Mouse (Mus musculus) spleen, postnatal 4 days (tissue): ENCODE results near the gene Cdk10.
"Not testable (repeated sequence)": the region's sequence is repeated elsewhere in the genome, so short reads cannot be mapped to it uniquely, and the experiment has no call there.

Experiments used
- DNase-seq, 2 experiments: peaks; one replicate each; pipeline ENCODE4 v3.0.0; 2022; ENCODE audit warnings: low spot score in 2 of 2

The Cdk10 gene

DNA sequence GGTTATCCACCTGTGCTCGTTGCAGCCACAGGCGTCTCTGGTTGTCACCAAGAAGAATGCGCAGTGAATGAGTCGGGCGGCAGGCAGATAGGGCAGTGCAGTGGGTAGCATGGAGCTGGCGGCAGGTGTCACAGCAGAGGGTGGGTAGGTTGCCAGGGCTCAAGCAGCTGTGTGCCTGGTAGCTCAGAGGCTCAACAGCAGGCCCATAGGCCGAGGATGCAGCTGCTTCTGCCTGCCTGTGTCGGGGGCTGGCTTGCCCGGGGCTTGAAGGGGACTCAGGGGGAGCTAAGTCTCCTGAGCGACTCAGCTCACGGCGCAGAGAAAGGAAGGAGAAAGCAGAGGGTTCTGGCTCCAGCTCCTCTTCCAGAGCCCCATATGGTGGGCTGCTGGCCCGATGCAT is 8.7 kb downstream of the Cdk10 start:
- no peak for DNase-seq

DNA sequence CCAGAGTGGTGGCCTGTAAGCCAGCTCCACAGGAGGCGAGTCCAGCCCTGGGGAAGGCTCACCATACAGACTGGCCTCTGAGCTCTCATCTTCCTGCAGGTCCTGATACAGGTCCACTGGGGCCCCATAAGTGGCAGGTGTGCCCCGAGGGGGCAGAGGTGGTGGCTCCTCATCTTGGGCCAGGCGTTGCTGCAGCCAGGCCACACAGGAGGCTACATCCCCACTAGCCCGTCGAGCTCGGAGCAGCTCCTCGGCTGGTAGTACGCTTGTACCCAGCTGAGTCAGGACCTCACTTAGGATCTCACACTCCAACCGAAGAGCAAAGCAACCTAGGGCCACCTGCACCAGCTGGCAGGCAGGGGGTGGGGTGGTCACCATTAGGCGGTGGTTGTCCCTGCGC is 9.1 kb downstream of the Cdk10 start:
- DNase-seq = no peak

DNA sequence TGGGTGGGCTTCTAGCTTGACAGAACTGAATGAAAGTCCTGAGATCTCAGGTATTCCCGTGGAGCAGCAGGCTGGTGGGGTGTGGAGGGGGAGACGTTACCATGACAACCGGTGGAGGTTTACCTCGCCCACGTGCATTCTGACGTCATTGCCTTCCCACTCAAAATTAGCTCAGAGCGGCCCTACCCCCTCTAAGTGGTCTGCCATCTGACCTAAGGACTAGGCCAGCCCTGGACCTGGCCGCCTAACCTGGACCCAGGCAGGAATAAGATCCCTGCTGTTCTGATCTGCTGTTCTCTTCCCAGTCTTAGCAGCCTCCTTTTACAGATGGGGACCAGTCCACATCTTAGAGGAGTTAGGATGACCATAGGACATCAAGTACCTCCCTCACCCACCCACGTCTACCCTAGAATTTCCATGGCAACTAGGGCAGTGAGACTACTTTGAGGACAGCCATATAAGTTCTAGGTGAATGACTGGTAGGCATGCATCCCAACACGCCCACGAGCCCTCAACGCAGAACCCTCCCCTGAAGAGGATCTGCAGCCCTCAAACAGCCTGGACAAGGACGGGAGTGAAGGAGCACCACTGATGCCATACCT is 10.4 kb downstream of the Cdk10 start:
- DNase-seq = no peak

DNA sequence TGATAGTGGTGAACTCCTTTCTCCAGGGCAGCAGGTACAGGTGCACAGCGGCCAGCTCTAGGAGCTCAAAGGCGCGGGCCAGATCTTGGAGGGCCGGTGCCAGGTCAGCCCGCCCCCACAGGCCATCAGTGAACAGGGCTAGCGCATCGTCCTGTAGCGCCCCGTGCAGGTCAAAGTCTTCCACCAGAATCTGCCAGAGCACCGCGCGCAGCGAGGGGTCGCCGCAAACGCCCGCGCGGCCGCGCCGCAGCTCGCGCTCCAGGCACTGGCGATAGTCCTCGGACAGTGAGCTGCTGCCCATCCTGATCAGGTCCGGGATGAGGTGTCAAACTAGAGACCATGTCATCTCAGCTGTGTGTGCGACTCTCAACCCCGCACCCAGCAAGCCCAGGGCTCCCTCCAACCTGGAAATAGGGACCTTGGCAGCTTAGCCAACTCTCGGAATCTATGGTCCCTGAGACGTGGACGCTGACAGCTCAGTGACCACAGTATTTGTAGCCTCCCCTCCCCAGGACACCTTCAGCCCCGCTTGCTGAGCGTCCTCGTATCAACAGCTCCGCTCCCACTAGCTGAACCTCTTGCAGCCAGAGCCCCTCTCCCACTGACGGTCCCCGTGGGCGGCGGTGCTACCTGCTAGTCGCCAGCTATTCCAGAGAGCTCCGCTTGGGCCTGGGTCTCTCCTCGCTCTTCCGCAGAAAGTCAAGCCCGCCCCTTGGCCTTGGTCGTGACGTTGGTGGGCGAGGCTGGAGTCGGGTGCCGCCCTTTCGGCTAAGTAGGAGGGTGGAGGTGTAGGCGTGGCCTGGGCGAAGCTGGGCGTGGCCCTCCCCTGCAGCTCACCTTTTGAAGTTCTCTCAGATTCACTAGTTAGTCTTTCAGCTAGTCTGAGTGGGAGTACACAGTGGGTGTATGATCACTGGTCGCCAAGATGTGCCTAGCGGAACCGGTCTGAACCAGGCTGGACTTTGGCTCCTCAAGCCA is 11.2 kb downstream of the Cdk10 start, which contains the start of gene Spata2l:
Spata2l (minus strand) TSS at position 714 of the 978 bp plus-strand sequence.
- DNase-seq = peak; percentile 86 to 91

DNA sequence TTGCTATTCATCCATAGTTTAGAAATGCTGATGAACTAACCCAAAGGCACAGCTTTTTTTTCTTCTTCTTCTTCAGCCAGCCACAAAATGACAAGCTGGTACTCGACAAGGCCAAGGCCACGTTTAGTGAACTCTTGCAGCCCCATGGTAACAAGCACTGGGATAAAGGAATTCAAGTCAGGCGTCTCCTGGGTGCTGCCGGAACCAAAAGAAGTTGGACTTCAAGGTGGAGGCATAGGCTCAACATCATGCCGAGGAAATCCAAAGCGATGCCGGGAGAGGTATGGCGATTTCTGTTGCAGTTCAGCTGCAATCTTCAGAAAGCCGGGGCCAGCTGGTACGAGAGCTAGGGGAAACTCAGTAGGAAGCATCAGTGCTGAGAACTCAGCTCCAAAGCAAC is 14.8 kb downstream of the Cdk10 start:
- no peak for DNase-seq

DNA sequence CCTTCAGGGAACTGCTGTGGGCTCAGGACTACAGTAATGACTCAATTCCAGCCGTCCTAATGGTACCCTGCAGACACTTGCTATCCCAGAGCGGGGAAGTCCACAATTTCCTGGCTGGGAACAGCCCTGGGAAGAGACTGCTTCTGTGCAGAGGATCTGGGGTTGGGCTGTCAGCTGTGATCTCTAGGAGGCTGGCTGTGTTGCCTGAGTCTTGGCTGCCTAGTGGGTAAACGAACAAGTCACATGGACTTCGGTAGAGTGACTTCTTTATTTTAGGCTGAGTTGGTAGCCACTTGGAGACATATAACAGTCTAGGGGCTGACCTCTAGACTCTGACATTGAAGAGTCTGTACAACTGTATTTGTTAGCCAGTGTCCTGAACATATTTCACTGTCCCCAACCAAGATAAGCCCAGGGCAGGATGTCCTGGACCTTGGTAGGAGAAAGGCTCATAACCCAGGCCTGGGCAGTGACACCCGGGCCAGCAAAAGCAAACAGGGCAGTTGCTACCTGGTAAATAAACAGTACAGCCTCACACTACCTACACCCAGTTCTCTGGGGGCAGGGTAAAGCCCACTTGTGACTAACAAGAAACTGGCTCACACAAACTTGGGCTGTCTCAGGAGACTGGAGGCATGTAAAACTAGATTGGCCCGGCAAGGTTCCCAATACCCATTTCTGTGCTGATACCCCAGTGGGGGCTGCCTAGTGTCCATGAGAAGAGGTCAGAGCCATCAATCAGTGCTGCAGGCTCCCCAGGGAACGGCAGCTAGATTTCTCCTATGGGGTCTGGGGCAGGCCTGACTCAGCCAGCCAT is 17.7 kb downstream of the Cdk10 start:
- no peak for DNase-seq

DNA sequence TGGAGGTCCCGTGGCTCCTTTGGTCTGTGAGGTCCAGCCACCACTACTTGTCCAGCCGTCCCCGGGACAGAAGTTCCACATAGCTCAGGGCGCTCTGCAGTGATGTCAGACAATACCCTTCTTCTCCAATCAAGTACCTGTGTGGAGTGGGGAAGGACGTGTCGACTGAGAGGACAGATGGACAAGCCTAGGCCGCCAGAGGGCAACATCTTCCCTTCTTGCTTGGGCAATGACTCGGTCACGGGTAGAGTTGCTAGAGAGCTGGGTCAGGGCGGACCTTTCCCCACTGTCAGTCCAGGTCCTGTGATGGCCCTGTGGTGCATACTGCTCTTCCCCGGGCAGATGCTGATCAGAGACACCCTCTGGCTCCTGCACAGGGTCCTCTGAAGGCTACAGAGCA is 18.4 kb downstream of the Cdk10 start:
- no peak for DNase-seq

DNA sequence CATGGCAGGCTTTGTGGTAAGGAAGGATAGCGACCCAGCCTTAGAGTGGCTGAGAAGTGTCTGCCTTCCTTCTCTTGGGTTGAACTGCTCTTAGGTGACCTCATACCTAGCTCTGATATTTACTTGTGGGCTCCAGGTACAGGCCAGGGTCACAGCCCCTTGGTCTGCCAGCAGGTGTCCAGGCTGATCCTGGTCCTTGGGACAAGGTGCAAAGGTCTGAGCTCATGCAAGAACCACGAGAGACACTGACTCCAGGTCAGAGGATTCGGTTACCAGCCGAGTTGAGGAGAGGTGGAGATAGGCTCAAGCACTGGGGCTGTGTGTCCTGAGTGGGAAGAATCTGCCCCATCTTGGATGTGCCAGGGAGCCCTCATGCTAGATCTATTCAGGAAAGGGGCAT is 19.7 kb downstream of the Cdk10 start:
- DNase-seq = peak in 1 of 2 experiments; percentile 59

DNA sequence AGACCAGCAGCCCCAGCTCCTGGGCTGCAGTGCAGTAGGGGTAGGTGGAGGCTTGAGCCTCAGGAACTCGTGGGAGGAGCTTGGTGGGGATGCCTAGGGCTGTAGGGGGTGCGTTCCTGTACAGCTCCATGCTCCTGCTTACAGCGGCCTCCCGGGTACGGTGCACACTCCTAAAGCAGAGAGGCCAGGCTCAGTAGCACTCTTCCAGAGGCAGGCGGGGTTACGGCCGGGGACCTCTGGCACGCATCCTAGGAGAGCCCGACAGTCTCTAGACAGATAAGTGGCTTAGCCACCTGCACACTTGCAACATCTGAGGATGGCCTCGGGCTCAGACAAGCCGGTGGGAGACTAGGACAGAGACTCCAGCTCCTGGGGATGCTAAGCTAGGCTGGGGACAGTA is 20.9 kb downstream of the Cdk10 start:
- DNase-seq = peak in 1 of 2 experiments; percentile 58

DNA sequence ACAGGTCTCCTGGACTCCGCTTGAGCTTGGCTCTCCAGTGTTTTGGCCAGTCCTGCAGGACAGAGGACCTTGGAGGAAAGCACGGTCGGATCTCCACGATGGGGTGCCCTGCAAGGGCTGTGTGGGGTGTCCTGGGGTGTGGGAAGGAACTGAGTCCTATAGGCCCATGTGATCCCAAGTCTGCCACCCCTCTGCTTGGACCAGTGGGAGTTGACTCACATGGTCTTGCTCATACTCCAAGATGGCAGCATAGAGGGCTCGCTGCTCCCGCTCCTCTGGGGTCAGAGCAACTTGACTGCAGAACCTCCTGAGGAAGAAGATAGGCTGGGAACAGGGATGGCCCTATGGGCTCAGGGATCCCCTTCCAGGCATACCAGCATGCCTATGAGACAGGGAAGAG is 23.1 kb downstream of the Cdk10 start:
- peak in 1 of 2 experiments; percentile 58 for DNase-seq

DNA sequence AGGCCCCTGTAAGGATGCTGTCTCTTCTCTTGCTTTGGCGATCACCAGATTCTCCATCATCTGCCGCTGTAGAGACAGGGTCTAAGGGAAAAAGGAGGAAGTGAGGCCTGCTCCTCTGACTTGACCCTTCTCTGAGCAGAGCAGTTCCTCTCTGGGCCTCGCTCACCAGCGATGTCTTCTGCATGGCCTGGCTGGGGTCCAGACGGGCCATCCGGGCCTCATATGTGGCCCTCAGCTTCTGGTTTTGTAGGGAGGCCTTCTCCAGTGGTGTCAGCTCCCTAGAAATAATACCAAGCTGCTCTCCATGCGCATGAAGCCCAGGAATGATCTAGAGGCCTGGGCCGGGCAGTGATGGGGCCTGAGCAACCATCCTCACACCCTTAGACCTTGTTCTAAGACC is 24.0 kb downstream of the Cdk10 start:
- peak in 1 of 2 experiments; percentile 58 for DNase-seq

DNA sequence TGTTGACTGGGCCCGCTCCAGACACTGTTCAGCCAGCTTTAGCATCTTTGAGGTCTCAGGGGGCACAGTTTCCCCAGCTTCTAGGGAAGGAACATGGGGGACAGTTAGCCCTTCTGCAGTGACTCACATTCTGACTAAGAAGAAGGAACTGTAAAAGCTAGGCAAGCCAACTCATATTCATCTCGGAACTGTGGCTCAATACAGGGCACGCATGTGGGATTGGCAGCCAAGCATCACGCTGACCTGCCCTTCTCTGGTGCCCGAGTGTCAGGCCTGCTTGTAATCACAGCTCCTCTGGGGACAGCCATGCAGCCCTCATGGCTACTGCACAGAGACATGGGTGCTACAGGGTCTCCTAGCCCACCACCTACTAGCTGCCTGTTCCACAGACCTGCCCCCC is 26.3 kb downstream of the Cdk10 start:
- DNase-seq = no peak

DNA sequence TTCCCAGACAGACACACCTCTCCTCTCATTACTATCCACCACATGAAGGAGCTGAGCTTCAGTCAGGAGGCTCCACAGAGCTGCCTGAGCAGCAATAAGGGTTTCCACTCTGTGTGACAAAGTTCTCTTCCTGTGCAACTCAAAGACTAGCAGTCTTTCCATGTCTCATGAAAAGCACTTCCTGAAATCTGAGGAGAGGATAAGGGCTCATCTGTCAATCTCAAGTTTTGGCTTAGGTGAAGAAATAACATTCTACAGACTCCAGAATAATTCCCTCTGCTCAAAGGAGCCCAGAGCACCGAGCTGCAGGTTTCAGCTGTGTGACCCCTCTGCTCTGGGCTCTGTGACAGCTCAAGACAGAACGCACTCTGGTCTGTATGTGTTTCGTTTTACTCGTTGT is 28.3 kb downstream of the Cdk10 start:
- no peak for DNase-seq

DNA sequence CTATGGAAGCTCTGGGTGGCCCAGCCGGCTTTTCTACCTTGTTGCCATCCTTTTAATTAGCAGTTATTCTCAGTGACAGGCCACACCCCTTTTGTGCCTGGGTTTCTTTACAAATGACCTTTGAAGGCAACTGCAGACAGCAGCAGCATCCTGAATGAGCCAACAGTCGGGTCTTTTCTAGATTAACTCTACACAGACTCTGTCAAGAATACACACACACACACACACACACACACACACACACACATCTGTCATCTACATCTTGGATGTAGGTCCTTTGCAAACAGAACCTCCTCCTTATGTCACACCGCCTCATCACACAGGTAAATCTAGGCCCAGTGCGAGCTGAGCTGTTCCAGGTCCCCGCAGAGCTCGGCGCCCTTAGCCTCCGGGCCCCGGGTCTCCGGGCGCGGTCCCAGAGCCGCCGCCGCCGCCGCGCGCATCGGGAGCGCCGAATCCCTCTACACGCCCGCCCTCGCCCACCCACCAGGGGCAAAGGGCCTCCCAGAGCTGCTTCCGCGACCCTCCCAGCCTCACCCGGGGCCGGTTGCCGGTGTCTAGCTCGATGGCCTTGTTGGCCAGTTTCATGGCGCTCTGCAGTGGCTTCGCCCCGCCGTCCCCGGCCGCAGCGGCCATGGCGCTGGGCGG is 28.9 kb downstream of the Cdk10 start:
- no peak for DNase-seq

DNA sequence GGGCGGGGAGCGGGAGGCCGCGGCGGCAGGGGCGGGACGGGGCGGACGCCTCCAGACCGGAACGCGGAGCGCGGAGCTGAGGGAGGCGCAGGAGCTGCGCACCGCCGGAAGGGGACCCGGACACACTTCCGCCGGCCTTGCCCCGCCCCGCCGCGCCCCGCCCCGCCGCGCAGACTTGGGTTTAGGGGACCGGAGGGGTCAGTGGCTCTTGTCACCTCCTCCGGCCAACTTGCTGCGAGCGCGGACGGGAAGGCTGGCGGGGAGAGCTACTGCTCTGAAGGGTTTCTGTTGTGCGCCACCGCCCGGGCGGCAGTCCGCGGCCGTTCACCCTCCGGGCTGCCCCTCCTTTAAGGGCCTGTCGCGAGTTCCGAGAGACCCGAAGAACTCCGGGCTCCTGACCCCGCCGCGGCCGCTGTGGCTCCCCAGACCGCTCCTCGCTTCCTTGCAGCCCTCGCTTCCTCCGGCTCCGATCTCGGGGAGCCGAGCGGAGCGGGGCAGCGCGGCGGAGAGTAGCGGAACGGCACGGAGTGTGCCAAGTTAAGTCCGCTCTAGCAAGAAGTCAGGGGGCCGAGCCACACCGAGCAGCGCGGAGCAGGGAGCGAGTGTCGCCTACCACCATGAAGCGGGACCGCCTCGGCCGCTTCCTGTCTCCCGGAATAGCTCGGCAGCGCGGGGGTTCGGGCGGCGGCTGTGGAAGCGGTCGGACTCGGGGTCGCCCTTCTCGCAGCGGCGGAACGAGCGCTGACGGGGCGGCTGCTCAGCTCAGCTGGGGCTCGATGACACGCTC is 29.6 kb downstream of the Cdk10 start, which contains the start of the genes Zfp276 and Vps9d1:
Zfp276 (plus strand) TSS at position 97 of the 787 bp plus-strand sequence.
Vps9d1 (minus strand) TSS at position 250 of the 787 bp plus-strand sequence.
- peak; percentile 88 to 95 for DNase-seq

DNA sequence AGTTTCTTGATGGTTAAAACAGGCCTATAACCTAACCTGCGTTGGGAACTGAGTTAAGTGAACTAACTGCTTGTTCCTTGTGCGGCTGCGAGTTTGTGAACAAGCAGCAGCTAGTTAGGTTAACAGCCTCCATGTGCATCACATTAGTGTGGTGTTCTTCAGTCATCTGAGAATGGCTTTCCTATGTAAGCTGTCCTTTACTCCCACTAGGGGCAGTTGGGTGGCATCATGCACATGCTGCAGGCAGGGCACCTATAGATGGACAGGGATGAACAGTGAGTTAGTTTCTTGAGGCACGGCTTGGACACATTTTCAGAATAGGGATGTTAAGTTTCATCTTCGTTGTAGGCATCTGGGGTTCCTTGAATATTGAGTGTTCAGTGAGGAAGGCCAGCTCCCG is 30.5 kb downstream of the Cdk10 start:
- DNase-seq = no peak

DNA sequence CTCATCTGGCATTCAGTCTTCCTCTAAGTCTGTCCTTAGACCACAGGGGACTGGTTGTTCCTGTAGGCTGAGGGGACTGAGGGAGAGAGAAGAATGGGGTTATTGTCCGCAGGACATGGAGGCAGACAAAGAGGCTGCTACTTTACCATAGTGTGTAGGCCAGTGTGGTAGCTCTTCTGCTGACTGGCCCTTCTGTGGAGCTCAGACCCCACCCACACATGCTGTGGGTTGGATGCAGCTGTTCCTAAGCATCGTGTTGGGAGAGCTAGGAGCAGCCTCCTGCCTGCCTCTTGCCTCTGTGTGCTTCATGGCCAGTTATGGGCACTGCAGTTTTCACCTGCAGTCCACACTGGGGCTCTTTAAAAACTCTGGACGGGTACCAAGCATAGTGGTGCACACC is 32.5 kb downstream of the Cdk10 start:
- DNase-seq = no peak

DNA sequence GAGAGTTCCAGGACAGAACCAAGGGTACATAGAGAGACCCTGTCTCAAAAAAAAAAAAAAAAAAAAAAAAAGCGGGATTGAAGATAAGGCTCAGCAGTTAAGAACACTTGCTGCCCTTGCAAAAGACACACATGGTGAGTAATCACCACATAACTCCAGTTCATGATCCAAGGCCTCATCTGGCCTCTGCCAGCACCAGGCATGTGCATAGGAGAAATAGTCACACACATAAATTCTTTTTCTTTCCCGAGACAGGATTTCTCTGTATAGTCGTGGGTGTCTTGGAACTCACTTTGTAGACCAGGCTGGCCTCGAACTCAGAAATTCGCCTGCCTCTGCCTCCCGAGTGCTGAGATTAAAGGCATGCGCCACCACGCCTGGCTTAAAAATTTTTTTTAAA is 33.0 kb downstream of the Cdk10 start:
- DNase-seq = not testable (repeated sequence)

DNA sequence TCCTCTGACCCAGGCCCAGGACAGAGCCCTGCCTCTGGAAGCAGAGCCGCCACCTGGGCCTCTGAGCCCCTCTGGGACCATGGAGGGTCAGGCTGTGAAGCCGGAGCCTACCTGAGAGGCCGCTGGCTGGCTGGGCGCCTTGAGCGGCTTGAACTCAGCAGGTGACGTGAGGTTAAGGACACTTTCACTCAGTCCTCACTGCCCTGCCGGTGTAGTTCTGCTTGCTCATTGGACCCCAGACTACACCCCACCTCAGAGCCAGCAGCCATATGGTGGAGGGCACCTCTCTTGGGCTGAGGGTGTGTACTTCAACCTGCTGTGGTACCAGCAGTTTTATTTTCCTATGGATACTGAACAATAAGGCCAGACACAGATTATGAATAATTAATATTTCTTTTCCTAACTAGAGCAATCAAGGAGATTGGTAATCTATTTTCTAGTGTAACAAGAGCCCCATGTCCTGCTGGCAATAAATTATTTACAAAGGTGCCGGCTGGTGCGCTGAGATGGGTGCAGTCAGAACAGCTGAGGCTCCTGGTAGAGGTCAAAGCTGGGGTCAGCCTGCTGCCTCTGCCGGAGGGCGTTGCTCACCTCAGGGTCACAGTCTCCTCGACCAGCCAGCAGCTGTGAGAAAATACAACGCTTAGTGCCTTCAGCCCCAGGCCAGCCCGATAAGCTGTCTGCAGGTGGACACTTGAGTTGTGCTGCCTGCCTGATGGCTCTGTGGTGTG is 43.4 kb downstream of the Cdk10 start:
- no peak for DNase-seq

DNA sequence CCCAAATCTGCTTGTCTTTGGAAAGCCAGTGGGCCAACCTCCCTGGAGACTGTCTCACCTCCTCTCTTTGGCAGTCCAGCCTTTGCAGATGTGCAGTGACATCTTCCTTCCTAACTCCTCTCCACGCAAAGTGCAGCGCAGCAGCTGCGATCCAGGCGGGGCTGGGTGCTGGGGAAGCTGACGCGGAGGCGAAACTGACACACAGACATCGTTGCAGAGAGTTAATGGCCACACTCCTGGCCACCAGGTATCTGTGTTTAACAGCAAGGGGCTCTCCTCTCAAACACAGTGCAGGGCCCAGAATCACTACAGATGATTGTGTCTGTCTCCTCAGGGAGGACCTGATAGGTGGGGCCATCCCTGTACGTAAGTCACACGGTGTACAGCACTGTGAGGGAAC is 46.5 kb downstream of the Cdk10 start:
- DNase-seq = no peak
